Mouse (Mus musculus) limb, embryonic 11.5 days (tissue): ENCODE results near the gene Isoc2a. TPM values are rescaled to one million over a fixed set of nuclear protein-coding genes. Genes with fewer than 3 reads are reported as not detected.
A peak's percentile ranks its signal among the peaks of the same experiment; 100 is the strongest.

Source experiments
- ATAC-seq: fragments of 200-750 bp; cut with Nextera tagmentation; 2 replicates; pipeline ENCODE4 v1.8.0; 2017; ENCODE audit warnings: low read depth; ENCODE audit not compliant: insufficient number of reproducible peaks, low FRiP score, low TSS enrichment
- DNase-seq: peaks from one replicate; pipeline ENCODE4 v3.0.0-alpha.2; 2015; ENCODE audit warnings: low spot score
- H3K27ac ChIP-seq: fragments of 300-500 bp; sonication (generic); replicated peaks from 2 replicates; pipeline ENCODE4 v1.5.1; 2014; ENCODE audit warnings: low read depth, mild to moderate bottlenecking, low read length
- H3K27me3 ChIP-seq: fragments of 300-500 bp; sonication (generic); 2 replicates; pipeline ENCODE4 v1.6.1; 2014; ENCODE audit warnings: mild to moderate bottlenecking, low read length, mixed read lengths; ENCODE audit not compliant: control insufficient read depth, insufficient read depth
- H3K36me3 ChIP-seq: fragments of 300-500 bp; sonication (generic); 2 replicates; pipeline ENCODE4 v1.6.1; 2014; ENCODE audit warnings: mild to moderate bottlenecking, low read length, moderate library complexity, mixed read lengths; ENCODE audit not compliant: control insufficient read depth, insufficient read depth
- H3K4me1 ChIP-seq: fragments of 300-500 bp; sonication (generic); 2 replicates; pipeline ENCODE4 v1.6.1; 2014; ENCODE audit warnings: low read length, mixed read lengths; ENCODE audit not compliant: control insufficient read depth, insufficient read depth
- H3K4me2 ChIP-seq: fragments of 300-500 bp; sonication (generic); 2 replicates; pipeline ENCODE4 v1.6.1; 2014; ENCODE audit warnings: low read depth, mild to moderate bottlenecking, moderate library complexity; ENCODE audit not compliant: severe bottlenecking
- H3K4me3 ChIP-seq: fragments of 300-500 bp; sonication (generic); 2 replicates; pipeline ENCODE4 v1.5.1; 2014; ENCODE audit warnings: low read depth, low read length
- H3K9ac ChIP-seq: fragments of 300-500 bp; sonication (generic); 2 replicates; pipeline ENCODE4 v1.6.1; 2014; ENCODE audit warnings: mild to moderate bottlenecking, low read length
- H3K9me3 ChIP-seq: fragments of 300-500 bp; sonication (generic); 2 replicates; pipeline ENCODE4 v1.6.1; 2016; ENCODE audit warnings: low read length; ENCODE audit not compliant: control insufficient read depth
- WGBS: fragments of 180-500 bp; shearing (Covaris S2); extraction: QIAGEN DNeasy Blood & Tissue Kit; methylation state at CpG from one replicate; pipeline ENCODE4 v1.1.7; 2014; 5-methylcytosine and 5-hydroxymethylcytosine counted together
- polyA plus RNA-seq: library from polyadenylated mRNA; unstranded; fragments of >200 nt; fragmentation: Nextera tagmentation; extraction: Ambion mirVana; gene quantifications from 2 replicates; pipeline ENCODE4 v1.2.1, GENCODE M21; 2014

Isoc2a gene
- polyA plus RNA-seq = 0.63 and 0.84 TPM in 2 replicates

DNA sequence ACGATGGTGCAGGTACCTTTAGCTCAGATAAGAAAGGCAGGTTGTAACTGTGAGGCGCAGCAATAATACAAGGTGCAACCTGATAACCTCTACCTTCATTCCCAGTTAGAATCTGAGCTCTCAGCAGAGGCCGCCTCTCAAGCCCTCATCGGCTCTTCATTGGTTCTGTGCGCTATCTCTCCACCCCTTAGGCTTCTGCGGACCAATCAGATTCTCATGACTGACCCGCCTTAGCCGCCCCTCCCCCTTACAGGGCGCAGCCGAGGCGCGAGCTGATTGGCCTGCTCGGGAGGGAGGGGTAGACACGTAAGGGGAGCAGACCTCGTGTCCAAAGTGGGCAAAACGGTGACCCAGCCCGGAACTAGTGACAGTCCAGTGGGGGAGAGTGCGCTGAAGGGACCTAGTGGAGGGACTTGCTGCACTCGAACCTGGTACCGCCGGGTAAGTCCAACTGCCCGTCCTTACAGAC, at the start of gene Isoc2a:
Gene Isoc2a (plus strand): TSS at position 401 of the 469 bp plus-strand sequence.
- H3K27ac ChIP-seq = no peak within 1 kb of the TSS

DNA sequence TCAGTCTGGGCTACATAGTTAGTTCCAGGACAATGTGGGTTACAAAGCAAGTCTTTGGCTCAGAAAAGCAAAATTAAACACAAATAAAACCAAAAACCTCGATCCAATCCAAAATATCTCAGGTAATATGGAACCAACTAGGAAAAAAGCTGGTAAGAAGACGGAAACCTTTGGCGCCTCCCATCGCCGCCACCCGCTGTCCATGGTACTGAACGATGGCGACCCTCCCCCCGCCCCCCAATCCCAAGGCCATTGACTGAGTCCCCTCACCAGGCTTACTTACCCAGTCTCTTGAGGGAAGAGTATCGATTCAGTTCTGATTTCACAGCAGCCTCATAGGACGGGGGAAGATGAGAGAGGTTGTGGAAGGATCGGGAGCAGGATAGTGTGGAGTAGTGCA, 46.5 kb upstream of the Isoc2a start:
- Histone ChIP-seq H3K4me2 (no peak overlapping the region), H3K9ac (no peak overlapping the region), H3K4me3 (no peak overlapping the region), H3K27ac (no peak overlapping the region), H3K9me3 (no peaks in the 10 kb centered on the region), H3K4me1 (no peaks in the 10 kb centered on the region), H3K27me3 (peaks cover 20% of the 10 kb centered on the region), H3K36me3 (no peaks in the 10 kb centered on the region)
- ATAC-seq = no peak
- peak; percentile 68 for DNase-seq
- 5% methylated on average over 12 of the region's 12 CpGs for WGBS

More for the DNA sequence above, at the start of gene Isoc2a:
- no peaks in the 10 kb centered on the region for H3K36me3 ChIP-seq
- no peaks in the 10 kb centered on the region for H3K27me3 ChIP-seq
- peak; percentile 94 for DNase-seq
- H3K9ac ChIP-seq = peak within 1 kb of the TSS; percentile 48
- WGBS = under 1% methylated on average over 22 of the region's 22 CpGs
- ATAC-seq = peak; percentile 99
- H3K4me3 ChIP-seq = peak within 1 kb of the TSS; percentile 33
- H3K9me3 ChIP-seq = no peaks in the 10 kb centered on the region
- H3K4me2 ChIP-seq = peak within 1 kb of the TSS; percentile 76
- 0 out of 2 replicates have a peak, but pooled peaks cover 6% of the 10 kb centered on the region for H3K4me1 ChIP-seq

DNA sequence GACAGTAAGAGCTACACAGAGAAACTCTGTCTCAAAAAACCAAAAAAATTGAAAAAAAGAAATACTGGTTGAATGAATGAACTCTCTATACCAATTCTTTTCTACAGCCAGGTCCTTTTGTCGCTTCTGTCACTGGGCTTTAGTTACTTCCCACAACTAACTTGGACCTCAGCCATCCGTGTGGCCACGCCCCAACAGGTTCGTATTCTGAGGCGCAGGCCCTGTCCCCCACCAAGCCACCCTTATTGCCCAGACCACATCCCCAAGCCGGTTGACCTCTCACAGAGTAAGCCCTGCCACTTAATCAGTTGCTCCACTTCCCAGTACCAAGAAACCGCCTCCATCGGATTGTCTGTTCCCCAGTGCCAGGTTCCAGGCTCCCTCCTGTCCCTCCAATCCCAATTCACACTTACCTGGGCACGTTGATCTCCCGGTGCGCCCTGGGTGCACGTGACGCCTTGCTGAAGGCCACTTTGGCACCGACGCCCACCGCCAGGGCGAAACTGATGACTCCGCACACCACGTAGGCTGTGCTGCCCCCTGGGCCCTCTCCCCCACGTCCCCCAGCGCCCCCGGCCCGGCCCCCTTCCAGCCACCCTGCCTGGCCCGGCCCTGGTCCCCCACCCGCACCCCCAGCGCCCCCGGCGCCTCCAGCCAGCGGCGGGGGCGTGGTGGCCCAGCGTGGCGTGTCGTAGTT, 41.2 kb upstream of the Isoc2a start:
- no peaks in the 10 kb centered on the region for H3K36me3 ChIP-seq
- H3K27me3 ChIP-seq = peaks cover 46% of the 10 kb centered on the region
- peak overlapping the region; percentile 31 for H3K4me3 ChIP-seq
- no peak overlapping the region for H3K27ac ChIP-seq
- H3K4me1 ChIP-seq = peaks cover 5% of the 10 kb centered on the region; the same call in 1 of the 2 replicates
- 8% methylated on average over 27 of the region's 34 CpGs for WGBS
- peak overlapping the region; percentile 67 for H3K4me2 ChIP-seq
- H3K9me3 ChIP-seq = no peaks in the 10 kb centered on the region
- no peak for DNase-seq
- no peak overlapping the region for H3K9ac ChIP-seq
- ATAC-seq = peak; percentile 27; the same call in 1 of the 2 replicates

DNA sequence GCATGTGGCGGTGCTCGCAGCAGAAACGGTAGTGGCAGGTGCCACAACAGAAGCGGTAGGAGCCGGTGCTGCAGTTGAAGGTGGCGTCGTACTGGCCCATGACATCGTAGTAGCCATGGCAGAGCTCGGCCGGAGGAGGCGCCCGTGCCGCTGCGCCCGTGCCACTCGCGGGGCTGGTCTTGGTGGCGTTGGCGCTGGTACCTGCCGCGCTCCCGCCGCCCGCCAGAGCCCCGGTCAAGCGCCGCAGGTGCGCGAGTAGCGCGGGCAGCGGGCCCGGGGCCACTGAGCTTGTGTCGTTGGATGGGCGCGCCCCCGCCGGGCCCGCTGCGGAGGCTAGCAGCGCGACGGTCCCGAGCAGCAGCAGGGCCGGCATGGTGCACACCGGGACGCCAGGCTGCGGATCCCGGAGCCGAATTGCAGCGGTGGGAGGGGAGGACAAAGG, 40.6 kb upstream of the Isoc2a start:
- H3K9ac ChIP-seq = peak overlapping the region; percentile 5
- no peaks in the 10 kb centered on the region for H3K36me3 ChIP-seq
- peaks cover 46% of the 10 kb centered on the region for H3K27me3 ChIP-seq
- peak; percentile 66 for ATAC-seq
- peak overlapping the region; percentile 31 for H3K4me3 ChIP-seq
- no peaks in the 10 kb centered on the region for H3K9me3 ChIP-seq
- peak; percentile 75 for DNase-seq
- H3K27ac ChIP-seq = no peak overlapping the region
- H3K4me1 ChIP-seq = peaks cover 5% of the 10 kb centered on the region; the same call in 1 of the 2 replicates
- H3K4me2 ChIP-seq = peak overlapping the region; percentile 67
- under 1% methylated on average over 51 of the region's 51 CpGs for WGBS

DNA sequence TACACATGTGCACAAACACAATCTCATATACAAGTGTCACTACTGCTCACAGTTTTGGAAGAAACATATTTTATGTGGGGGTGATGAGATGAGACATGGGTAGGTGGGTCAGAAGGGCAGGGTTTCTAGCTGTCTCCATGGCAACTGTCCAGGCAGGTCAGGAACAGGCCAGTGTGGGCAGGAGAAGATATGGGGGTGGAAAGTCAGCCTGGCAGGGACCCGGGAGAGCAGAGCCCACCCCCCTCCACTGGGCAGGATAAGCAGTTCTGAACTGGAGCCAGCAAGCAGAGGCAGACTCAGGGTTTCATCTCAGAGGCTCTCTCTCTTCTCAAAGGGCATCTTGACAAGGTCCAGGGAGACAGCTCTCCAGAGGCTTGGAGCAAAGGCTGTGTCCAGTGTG, 39.3 kb upstream of the Isoc2a start:
- Histone ChIP-seq H3K9me3 (no peaks in the 10 kb centered on the region), H3K36me3 (no peaks in the 10 kb centered on the region), H3K27me3 (peaks cover 58% of the 10 kb centered on the region), H3K27ac (no peak overlapping the region), H3K4me3 (no peak overlapping the region), H3K9ac (no peak overlapping the region), H3K4me2 (no peak overlapping the region), H3K4me1 (peaks cover 5% of the 10 kb centered on the region; the same call in 1 of the 2 replicates)
- WGBS = 25% methylated on average over 1 of the region's 1 CpGs
- no peak for DNase-seq
- ATAC-seq = no peak

DNA sequence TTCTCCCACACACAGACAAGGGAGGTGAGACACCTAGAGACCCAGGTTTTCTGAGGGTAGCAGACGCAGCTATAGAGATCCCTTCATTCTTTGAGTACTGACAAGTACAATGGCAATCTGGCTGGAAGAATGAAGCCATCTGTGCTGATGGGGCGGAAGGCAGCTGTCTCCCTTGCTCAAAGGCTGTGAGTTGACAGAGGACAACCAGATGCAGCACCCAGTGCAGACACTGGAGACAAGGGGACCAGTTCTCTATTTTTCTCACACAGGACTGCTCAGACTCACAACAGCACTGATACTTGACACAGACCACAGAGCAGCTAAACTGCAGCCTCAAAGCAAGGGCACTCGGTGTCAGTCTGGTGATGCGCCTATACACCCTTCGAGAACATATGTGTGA, 34.9 kb upstream of the Isoc2a start:
- H3K9ac ChIP-seq = no peak overlapping the region
- no peak overlapping the region for H3K4me3 ChIP-seq
- no peak overlapping the region for H3K4me2 ChIP-seq
- DNase-seq (no peak), ATAC-seq (no peak)
- WGBS = 53% methylated on average over 5 of the region's 5 CpGs
- no peaks in the 10 kb centered on the region for H3K36me3 ChIP-seq
- peaks cover 51% of the 10 kb centered on the region for H3K27me3 ChIP-seq
- H3K4me1 ChIP-seq = peaks cover 17% of the 10 kb centered on the region
- H3K9me3 ChIP-seq = no peaks in the 10 kb centered on the region
- no peak overlapping the region for H3K27ac ChIP-seq

DNA sequence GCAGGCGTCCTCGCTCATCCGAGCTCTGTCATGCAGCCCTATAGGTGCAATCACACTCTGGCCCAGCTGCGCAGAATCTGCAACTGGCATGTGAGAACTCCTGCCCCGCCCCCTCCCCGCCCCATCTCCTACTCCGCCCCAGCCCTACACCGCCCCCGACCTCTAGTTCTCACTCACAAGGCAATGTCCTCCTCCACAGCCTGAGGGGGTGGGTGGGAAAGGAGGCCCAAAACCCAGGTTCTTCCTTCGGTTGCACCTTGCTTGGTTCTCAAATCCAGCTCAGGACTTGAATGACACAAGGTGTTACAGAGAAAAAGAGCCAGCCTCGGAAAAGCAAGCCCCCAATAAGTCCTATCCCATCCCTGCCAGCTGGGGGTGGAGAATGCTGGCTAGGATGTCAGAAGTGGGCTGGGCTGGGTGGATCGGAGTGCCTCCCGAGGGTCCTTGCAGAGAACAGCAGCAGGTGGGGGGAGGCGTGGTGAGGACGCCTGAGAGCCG, 34.3 kb upstream of the Isoc2a start:
- Histone ChIP-seq H3K9me3 (no peaks in the 10 kb centered on the region), H3K4me2 (peak overlapping the region; percentile 15), H3K4me1 (peaks cover 17% of the 10 kb centered on the region), H3K27ac (no peak overlapping the region), H3K27me3 (peaks cover 45% of the 10 kb centered on the region), H3K9ac (no peak overlapping the region), H3K36me3 (no peaks in the 10 kb centered on the region), H3K4me3 (no peak overlapping the region)
- DNase-seq (peak; percentile 49), ATAC-seq (peak; percentile 54; the same call in 1 of the 2 replicates)
- 1% methylated on average over 16 of the region's 16 CpGs for WGBS

DNA sequence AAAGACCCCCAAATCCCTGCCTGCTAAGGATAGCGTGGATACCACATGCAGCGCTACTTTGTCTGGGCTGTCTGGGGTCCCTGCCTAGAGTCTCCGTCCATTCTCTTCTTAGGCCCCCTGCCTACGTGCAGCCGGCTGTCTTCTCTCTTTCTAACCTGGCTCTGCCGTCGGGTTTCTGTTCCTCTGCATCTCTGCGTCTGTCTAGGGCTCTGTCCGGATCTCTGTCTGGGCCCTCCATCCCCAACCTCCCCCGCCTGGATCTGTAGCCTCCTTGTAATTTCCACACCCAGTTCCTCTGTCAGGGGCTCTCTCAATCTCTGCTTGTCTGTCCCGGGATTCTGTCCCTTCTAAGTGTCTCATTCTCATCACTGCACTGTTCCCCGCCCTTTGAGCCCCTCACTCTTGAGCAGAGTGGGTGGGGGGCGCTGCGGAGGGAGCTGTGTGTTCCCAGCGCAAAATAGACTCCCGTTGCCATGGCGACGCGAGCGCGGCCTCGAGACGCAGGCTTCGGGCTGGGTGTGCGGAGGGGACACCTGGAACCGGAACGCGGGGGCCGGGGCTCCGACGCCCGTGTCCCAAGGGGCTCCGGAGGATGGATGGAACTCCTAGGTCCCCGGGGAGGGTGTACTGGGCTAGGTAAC, 33.2 kb upstream of the Isoc2a start:
- Histone ChIP-seq H3K4me1 (peaks cover 17% of the 10 kb centered on the region), H3K4me2 (peak overlapping the region; percentile 90), H3K27me3 (peaks cover 41% of the 10 kb centered on the region), H3K9ac (no peak overlapping the region; the same call in 1 of the 2 replicates), H3K27ac (no peak overlapping the region), H3K4me3 (peak overlapping the region; percentile 33), H3K36me3 (no peaks in the 10 kb centered on the region), H3K9me3 (no peaks in the 10 kb centered on the region)
- under 1% methylated on average over 34 of the region's 34 CpGs for WGBS
- ATAC-seq (peak; percentile 23; the same call in 1 of the 2 replicates), DNase-seq (peak; percentile 68)
